Mouse (Mus musculus) layer of hippocampus, postnatal 36 days (tissue): ENCODE measurements at regions not wholly inside any gene's neighbourhood (a gene's known extent, or its start where the extent isn't known, plus 50 kb on each side); places are given as distances from the start of the nearest gene placed in this dataset.
"Not testable (repeated sequence)": the region's sequence is repeated elsewhere in the genome, so short reads cannot be mapped to it uniquely, and the experiment has no call there.

Experiments
- DNase-seq, 2 experiments: peaks; one replicate each; pipeline ENCODE4 v3.0.0; 2022

DNA sequence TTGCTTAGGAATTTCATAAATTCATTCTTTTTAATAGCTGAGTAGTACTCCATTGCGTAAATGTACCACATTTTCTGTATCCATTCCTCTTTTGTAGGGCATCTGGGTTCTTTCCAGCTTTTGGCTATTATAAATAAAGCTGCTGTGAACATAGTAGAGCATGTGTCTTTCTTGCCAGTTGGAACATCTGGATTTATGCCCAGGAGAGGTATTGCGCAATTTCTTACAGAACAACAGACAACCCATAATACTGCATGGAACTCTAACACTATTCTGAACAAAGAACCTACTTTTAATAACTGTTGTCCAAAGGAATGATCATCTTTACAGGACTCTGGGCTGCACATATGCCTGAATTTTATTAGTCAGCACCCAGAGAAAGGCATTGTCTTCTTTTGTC lies 373.4 kb downstream of the Casp12 start:
- not testable (repeated sequence) for DNase-seq

DNA sequence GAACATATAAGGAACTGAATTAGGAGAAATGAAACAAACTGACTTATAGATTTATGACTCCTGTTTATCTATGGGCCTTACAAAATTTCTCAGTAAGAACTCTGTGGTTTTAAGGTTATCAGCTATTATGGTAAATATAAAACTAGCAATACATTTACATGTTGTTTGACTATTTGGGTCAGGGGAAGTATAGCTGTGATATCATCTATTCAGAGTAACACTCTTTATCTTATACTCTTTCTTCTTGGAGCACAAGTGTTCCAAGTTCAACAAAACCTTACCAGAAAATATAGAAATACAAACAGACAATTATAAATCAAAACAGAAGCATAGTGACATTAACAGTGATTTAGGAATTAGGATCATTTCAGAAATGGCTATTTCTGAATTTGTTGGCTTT lies 383.6 kb downstream of the Casp12 start:
- no peak for DNase-seq

DNA sequence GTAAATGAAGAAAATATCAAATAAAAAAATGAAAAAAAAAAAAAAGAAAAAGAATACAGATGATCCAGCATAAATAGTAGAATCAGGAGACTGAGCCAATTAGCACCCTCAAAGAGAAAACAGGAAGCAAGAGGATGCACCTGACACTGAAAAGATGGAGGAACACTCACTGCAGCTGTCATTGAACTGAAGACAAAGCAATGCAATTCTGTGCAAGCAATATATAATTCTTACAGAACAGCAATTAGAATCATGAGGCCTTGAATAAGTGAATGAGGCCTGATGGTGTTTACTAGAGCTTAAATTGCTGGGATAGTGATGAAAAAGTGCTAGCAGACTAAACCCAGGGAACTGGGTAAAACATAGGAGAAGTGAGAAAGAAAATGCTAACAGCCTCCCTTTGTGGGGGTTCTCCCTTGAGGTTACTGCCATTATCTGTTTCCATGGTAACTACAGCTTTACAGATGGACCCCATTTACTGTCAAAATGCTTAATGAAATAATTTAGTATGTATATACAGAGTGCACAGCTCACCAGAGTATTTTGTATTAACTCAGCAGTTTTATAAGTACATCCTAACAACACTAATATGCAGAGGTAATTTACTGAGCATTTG lies 407.6 kb downstream of the Casp12 start:
- DNase-seq: no peak

DNA sequence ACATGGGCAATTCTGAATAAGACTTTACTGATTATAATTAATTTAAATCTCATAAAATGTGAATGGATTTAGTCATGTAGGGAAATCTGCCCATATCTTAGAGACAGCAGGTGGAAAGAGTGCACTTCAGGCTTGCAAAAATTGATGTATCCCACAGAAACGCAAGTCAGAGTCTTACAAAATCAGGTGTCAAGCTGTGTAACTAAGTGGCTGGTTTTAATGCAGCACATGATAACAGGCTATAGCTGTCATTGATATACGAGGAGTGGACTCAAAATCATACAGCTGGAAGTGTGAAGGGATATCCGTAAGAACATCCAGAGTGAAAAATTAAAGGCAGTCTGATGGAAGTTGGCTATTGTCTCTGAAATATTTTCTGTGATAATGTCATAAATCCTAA lies 408.6 kb downstream of the Casp12 start:
- no peak for DNase-seq

DNA sequence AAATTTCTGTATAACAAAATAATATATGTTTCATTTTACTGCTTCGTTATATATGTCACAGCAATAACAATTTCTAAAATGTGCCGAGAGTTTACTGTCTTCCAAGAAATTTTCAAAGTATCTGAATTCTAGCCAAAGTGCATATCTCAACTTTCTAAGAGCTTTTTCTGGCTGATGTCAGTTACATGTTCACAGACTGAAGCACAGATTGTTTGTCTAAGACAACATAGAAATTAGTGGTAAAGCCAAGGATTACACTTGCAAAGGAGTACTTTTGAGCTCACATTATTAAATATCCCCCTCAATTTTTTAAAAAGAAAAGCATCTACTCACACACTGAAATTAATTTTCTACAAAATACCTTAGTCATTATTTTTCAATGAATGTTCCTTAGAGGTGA lies 407.2 kb upstream of the Pdgfd start:
- DNase-seq: no peak

DNA sequence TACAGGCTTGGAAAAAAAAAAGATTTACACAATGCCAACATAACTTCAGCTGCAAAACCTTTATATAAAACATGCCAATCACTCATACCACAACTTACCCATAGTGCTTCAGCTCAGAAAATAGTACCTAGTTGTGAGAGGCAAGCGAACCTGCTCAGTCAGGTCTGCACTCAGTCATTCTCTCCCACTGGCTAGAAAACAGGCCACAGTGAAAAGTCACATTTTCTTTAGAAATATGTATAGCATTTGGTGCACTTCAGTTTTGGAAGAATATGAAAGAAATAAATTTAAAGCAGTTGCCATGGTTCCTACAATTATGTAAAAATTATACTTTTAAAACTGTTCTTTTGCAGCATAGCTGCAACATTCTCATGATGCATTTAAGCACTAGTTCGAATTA lies 398.5 kb upstream of the Pdgfd start:
- no peak for DNase-seq

DNA sequence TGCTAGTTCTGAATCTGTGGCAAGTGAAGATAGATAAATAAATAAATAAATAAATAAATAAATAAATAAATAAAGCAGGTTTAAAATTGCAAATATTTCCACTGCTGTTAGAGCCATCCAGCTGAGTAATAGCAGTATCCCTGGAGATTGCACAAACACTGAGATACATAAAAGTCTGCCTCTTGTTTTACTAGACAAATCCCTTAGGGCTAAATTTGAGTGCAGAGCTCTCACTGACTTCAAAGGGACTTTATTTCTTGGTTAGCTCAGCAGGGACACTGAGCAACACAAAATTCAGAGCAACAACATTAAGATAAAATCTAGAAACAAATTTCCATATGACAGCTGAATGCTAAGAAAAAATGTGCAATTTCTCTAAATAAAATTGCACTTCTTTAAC lies 397.2 kb upstream of the Pdgfd start:
- no peak for DNase-seq
